Comparison of ENCODE assay signal across 8 mouse cellular contexts in the genomic region with DNA sequence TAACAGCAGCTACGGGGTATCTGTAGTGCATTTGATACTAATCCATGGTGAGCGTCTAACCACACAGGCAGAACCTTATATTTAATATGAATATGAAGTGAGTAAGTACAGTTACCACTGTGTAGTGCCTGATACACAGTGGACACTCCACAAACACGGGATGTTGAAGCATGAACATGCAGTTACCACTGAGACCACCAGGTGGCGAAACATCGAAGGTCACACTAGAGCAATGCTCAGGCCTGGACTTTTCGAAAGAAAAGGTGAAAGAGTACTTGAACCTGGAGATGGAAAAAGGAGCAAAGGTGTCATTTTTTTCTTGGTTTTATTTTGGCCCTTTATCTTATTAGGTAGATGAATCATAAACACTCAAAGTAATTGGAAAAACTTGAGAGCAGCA. TPM values are rescaled to one million over a fixed set of nuclear protein-coding genes. Genes with fewer than 3 reads are reported as not detected.
DNase-seq lines count a peak whose midpoint lies in the region.

No protein-coding gene starts in this region.

- intact Hi-C loops in heart, postnatal 36 days (cut with DNase I) = loop anchor here (1.0 to 2.0 kb wide), 3 partner anchors 38 to 102 kb away; partner anchors contain the start of gene Uaca
- intact Hi-C loops in left cerebral cortex, postnatal 25 days (cut with DNase I) = loop anchor here (1.0 to 5.0 kb wide), 2 partner anchors 36 to 102 kb away; partner anchors contain the start of gene Uaca

- peak; percentile 49 for DNase-seq in layer of hippocampus, adult 11-12 months (ENCODE audit: low spot score)
- no peak for DNase-seq in layer of hippocampus, adult 9-11 months
- DNase-seq in adrenal gland, adult (ENCODE audit: inconsistent age in 2 of 2, low spot score in 1 of 2) = peak; percentile 58 to 88
- DNase-seq in embryo, embryonic 11 days = peak; percentile 74
- DNase-seq in heart, postnatal 36 days = peak; percentile 78 to 87
- peak; percentile 53 to 57 for DNase-seq in left cerebral cortex, postnatal 25 days (ENCODE audit: low spot score in 2 of 2)
- DNase-seq in retina, adult 2 months (ENCODE audit: low read depth, low spot score) = peak; percentile 36
- DNase-seq in urinary bladder, postnatal 4 days (ENCODE audit: low spot score in 2 of 2) = peak; percentile 43 to 79

RNA-seq across cellular contexts. Expression of gene Uaca, which starts 38.1 kb away (rescaled TPM):
- 10 to 100 TPM; 49.7 to 51.1 TPM for total RNA-seq in heart, postnatal 36 days (2021)
- total RNA-seq in left cerebral cortex, postnatal 25 days (2021) = 1 to 10 TPM; 8.6 to 9.2 TPM

RNA-seq across cellular contexts. Expression of gene Larp6, which starts 43.5 kb away (rescaled TPM):
- total RNA-seq in heart, postnatal 36 days (2021) = 1 to 10 TPM; 1.7 to 2.3 TPM
- 10 to 100 TPM; 36.5 to 36.7 TPM for total RNA-seq in left cerebral cortex, postnatal 25 days (2021)

Comparison
In these comparisons a context has a peak if more than half of its experiments do, and no peak if none do; other contexts are left out.
1. RNA of gene Uaca, which starts 38.1 kb away (total RNA-seq): 49.7 to 51.1 TPM in heart, postnatal 36 days; 8.6 to 9.2 TPM in left cerebral cortex, postnatal 25 days; every median in the first group is over 4 times any median in the second.
2. RNA of gene Larp6, which starts 43.5 kb away (total RNA-seq): 36.5 to 36.7 TPM in left cerebral cortex, postnatal 25 days; 1.7 to 2.3 TPM in heart, postnatal 36 days; every median in the first group is over 10 times any median in the second.